Mouse (Mus musculus) bone marrow, adult 2 months (tissue): Measurements from ENCODE around the gene Olfr11. TPM values are rescaled to one million over a fixed set of nuclear protein-coding genes. Genes with fewer than 3 reads are reported as not detected.

Source experiments
- H3K27ac ChIP-seq: fragments of 200-500 bp; 2 replicates; pipeline ENCODE4 v1.5.1; 2012; ENCODE audit warnings: low read depth, mild to moderate bottlenecking, control low read depth, inconsistent platforms, low read length; ENCODE audit not compliant: control insufficient read depth, poor library complexity, insufficient read depth
- H3K4me1 ChIP-seq: fragments of 200-500 bp; 2 replicates; pipeline ENCODE4 v1.6.1; 2011; ENCODE audit warnings: low read length; ENCODE audit not compliant: control insufficient read depth, insufficient read depth
- H3K4me3 ChIP-seq: fragments of 200-500 bp; replicated peaks from 2 replicates; pipeline ENCODE3; 2011; ENCODE audit warnings: mild to moderate bottlenecking, low read depth, low read length, control low read depth; ENCODE audit not compliant: control insufficient read depth
- CTCF ChIP-seq: fragments of 200-500 bp; IDR thresholded peaks from 2 replicates; pipeline ENCODE4 v1.5.1; 2011; ENCODE audit warnings: low read length, control low read depth; ENCODE audit not compliant: control insufficient read depth, insufficient read depth
- POLR2A ChIP-seq: fragments of 200-500 bp; IDR thresholded peaks from 2 replicates; pipeline ENCODE4 v1.6.1; 2011; ENCODE audit warnings: low read depth, mild to moderate bottlenecking, control low read depth, low read length, borderline replicate concordance; ENCODE audit not compliant: control insufficient read depth
- WGBS: fragments of 180-500 bp; shearing (Covaris S2); methylation state at CpG from one replicate; pipeline ENCODE4 v1.1.7; 2018; 5-methylcytosine and 5-hydroxymethylcytosine counted together
- polyA plus RNA-seq: library from polyadenylated mRNA; stranded (reverse); fragments of >200 nt; gene quantifications from 2 replicates; pipeline ENCODE4 v1.2.4, GENCODE M21; 2011; ENCODE audit warnings: low replicate concordance; ENCODE audit not compliant: missing spikeins, insufficient read depth, insufficient read length

The Olfr11 gene
- not detected in 2 replicates for polyA plus RNA-seq

DNA sequence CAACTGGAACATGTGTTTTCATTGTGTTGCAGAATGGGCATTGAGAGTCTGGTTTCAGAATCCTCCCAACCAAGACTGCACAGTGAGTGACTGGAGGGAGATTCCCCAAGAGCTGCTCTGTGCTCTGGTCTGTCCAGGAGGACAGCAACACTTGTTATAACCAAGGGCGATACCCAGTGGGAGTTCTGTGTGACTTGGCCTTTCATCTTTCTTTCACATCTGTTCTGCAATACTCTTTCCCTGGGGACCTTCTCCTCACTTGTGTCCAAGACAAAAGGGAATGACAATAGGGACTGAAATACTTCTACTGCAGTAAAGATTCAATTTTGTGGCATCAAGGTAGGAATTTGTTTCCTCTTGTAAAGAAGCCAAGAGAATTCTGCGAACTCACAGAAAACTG, at the start of gene Olfr11:
Gene Olfr11, minus strand, starts transcription at position 101 of the 400 bp plus-strand sequence.
- Histone ChIP-seq H3K4me3 (no peak within 1 kb of the TSS), H3K4me1 (no peaks in the 10 kb centered on the region), H3K27ac (no peak within 1 kb of the TSS)
- 83% methylated on average over 2 of the region's 2 CpGs for WGBS
- TF ChIP-seq POLR2A: no peak
- TF ChIP-seq CTCF: no peak

DNA sequence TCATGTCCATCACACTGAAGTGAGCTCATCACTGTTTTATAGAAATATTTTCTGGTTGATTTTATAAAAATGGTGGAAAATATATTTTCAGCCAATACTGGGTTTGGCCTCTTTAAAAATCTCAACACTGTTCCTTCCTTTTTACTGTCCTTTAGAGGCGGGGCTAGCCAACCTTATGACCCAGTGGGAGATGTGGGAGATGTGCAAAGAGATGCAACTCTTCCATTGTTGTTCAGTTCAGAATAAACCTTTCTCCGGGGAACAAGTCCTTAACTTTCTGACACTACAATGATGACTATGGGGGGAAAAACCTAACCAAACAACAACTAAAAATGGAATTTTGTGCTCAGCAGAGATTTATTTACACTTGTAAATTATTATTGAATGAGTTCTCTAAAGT, 35.0 kb upstream of the Olfr11 start, which contains the start of gene Olfr1360:
Gene Olfr1360, minus strand, starts transcription at position 101 of the 400 bp plus-strand sequence.
- WGBS: 79% methylated on average over 2 of the region's 2 CpGs
- no peak within 1 kb of the TSS for H3K27ac ChIP-seq
- no peak within 1 kb of the TSS for H3K4me3 ChIP-seq
- H3K4me1 ChIP-seq: no peaks in the 10 kb centered on the region
- TF ChIP-seq CTCF (no peak), POLR2A (no peak)

DNA sequence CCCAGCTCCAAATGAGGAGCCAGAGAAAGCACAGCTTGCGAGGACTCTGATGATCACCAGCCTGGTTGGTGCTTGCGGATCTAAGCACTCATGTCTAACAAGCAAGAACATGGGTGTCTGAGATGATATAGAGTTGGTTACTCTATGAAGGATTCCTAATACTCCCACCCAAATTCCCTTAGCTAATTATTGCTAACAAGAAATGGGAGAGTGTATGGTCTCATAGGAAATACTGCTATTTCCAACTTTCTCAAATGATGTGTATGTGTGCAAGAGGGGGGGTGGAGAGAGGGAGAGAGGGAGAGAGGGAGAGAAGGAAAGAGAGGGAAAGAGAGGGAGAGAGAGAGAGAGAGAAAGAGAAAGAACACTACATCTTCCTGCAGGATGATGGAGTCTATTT, 21.0 kb upstream of the Olfr11 start, which contains the start of gene Olfr1361:
Gene Olfr1361, minus strand, starts transcription at position 101 of the 400 bp plus-strand sequence.
- WGBS: 79% methylated on average over 2 of the region's 2 CpGs
- H3K4me1 ChIP-seq: no peaks in the 10 kb centered on the region

GRCm38 (mm10) chr13:21613922-21614321, 28.4 kb downstream of the Olfr11 start, which contains the start of gene Olfr1362:
Gene Olfr1362 (minus strand): TSS chr13:21614022.
- no peak within 1 kb of the TSS for H3K27ac ChIP-seq
- TF ChIP-seq CTCF (no peak), POLR2A (no peak)
- no peaks in the 10 kb centered on the region for H3K4me1 ChIP-seq
- H3K4me3 ChIP-seq: no peak within 1 kb of the TSS

More for the DNA sequence above, 21.0 kb upstream of the Olfr11 start, which contains the start of gene Olfr1361:
- Histone ChIP-seq H3K4me3 (no peak within 1 kb of the TSS), H3K27ac (no peak within 1 kb of the TSS)
- TF ChIP-seq POLR2A (no peak), CTCF (no peak)

DNA sequence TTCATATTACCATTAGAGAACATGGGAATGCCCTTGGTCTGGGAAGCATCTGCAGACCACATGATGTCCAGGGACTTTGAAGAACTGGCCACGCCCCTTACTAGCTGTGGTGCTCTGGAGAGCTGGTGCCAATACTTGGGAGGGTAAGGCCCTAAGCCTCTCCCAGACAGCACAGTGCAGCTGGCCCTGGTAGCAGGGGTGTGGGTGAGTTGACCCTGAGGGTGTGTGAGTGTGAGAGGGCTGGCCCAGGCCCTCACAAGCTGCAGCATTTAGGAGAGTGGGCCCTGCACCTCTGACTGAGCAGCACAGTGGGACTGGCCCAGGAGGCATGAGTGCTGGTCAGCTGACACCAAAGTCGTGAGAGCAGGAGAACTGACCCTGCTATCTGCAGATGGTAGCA, 50.7 kb downstream of the Olfr11 start:
- H3K27ac ChIP-seq: no peak overlapping the region
- TF ChIP-seq POLR2A (no peak), CTCF (no peak)
- 65% methylated on average over 2 of the region's 2 CpGs for WGBS
- no peak overlapping the region for H3K4me3 ChIP-seq
- H3K4me1 ChIP-seq: no peaks in the 10 kb centered on the region

Other genes with a start within 250 kb of the Olfr11 start
- 17.1 and 25.5 TPM in 2 replicates for gene Zkscan3, start 239.8 kb downstream of the Olfr11 start, polyA plus RNA-seq
- gene Pgbd1, start 201.5 kb downstream of the Olfr11 start, polyA plus RNA-seq: not detected in 2 replicates
- 8.0 and 14.1 TPM in 2 replicates for gene Zscan26, start 188.8 kb downstream of the Olfr11 start, polyA plus RNA-seq
- 0.66 TPM in 1 of 2 replicates, not detected in the other for gene Nkapl, start 174.0 kb downstream of the Olfr11 start, polyA plus RNA-seq
- not detected in 2 replicates for gene Zkscan4, start 163.6 kb downstream of the Olfr11 start, polyA plus RNA-seq
- not detected in 2 replicates for gene Gm10065, start 163.1 kb downstream of the Olfr11 start, polyA plus RNA-seq
- 1.6 TPM in 1 of 2 replicates, not detected in the other for gene AK157302, start 147.3 kb downstream of the Olfr11 start, polyA plus RNA-seq
- gene Gm11273, start 141.1 kb downstream of the Olfr11 start, polyA plus RNA-seq: 14.1 TPM in 1 of 2 replicates, not detected in the other
- gene Zkscan8, start 111.4 kb downstream of the Olfr11 start, polyA plus RNA-seq: 2.1 and 6.4 TPM in 2 replicates
- not detected in 2 replicates for gene Olfr1366, start 99.7 kb downstream of the Olfr11 start, polyA plus RNA-seq
- gene Olfr1535, start 82.6 kb downstream of the Olfr11 start, polyA plus RNA-seq: 0.90 and 1.00 TPM in 2 replicates
- gene Olfr1364, start 60.8 kb downstream of the Olfr11 start, polyA plus RNA-seq: not detected in 2 replicates
- not detected in 2 replicates for gene Olfr1362, start 28.5 kb downstream of the Olfr11 start, polyA plus RNA-seq
- gene Olfr1361, start 20.9 kb upstream of the Olfr11 start, polyA plus RNA-seq: not detected in 2 replicates
- not detected in 2 replicates for gene Olfr1360, start 34.9 kb upstream of the Olfr11 start, polyA plus RNA-seq
- not detected in 2 replicates for gene Olfr1359, start 55.6 kb upstream of the Olfr11 start, polyA plus RNA-seq
- gene Hist1h2bl, start 73.6 kb upstream of the Olfr11 start, polyA plus RNA-seq: 28.9 and 65.7 TPM in 2 replicates
- gene Hist1h2ai, start 73.9 kb upstream of the Olfr11 start, polyA plus RNA-seq: 19.2 and 21.1 TPM in 2 replicates
- 49.7 and 178 TPM in 2 replicates for gene Hist1h3h, start 75.1 kb upstream of the Olfr11 start, polyA plus RNA-seq
- 19.6 and 68.6 TPM in 2 replicates for gene Hist1h2bm, start 79.5 kb upstream of the Olfr11 start, polyA plus RNA-seq
- 47.4 and 58.6 TPM in 2 replicates for gene Hist1h4j, start 92.5 kb upstream of the Olfr11 start, polyA plus RNA-seq
- 358 and 477 TPM in 2 replicates for gene Hist1h4k, start 108.0 kb upstream of the Olfr11 start, polyA plus RNA-seq
- 25.2 and 61.7 TPM in 2 replicates for gene Hist1h2ak, start 111.3 kb upstream of the Olfr11 start, polyA plus RNA-seq
- 98.2 and 195 TPM in 2 replicates for gene Hist1h2bn, start 111.6 kb upstream of the Olfr11 start, polyA plus RNA-seq
- 99.1 and 123 TPM in 2 replicates for gene Hist1h1b, start 138.1 kb upstream of the Olfr11 start, polyA plus RNA-seq
- 34.1 TPM in 1 of 2 replicates, not detected in the other for gene Hist1h3i, start 140.9 kb upstream of the Olfr11 start, polyA plus RNA-seq
- 14.9 and 15.3 TPM in 2 replicates for gene Hist1h2an, start 144.7 kb upstream of the Olfr11 start, polyA plus RNA-seq
- gene Hist1h2bp, start 144.9 kb upstream of the Olfr11 start, polyA plus RNA-seq: 31.5 and 33.4 TPM in 2 replicates
- 27.5 and 42.9 TPM in 2 replicates for gene Hist1h2bq, start 167.7 kb upstream of the Olfr11 start, polyA plus RNA-seq
- gene Hist1h2ao, start 167.9 kb upstream of the Olfr11 start, polyA plus RNA-seq: 5.1 TPM in 1 of 2 replicates, not detected in the other
- gene Hist1h4m, start 169.2 kb upstream of the Olfr11 start, polyA plus RNA-seq: 157 and 288 TPM in 2 replicates
- gene Hist1h4n, start 189.7 kb upstream of the Olfr11 start, polyA plus RNA-seq: 79.8 and 313 TPM in 2 replicates
- gene Hist1h2ap, start 191.0 kb upstream of the Olfr11 start, polyA plus RNA-seq: 94.2 and 102 TPM in 2 replicates
- 36.9 and 43.8 TPM in 2 replicates for gene Hist1h2br, start 191.2 kb upstream of the Olfr11 start, polyA plus RNA-seq